Mouse (Mus musculus): Measurements from ENCODE around the gene Fap. TPM values are rescaled to one million over a fixed set of nuclear protein-coding genes. Genes with fewer than 3 reads are reported as not detected.

Gene Fap
- polyA plus RNA-seq, 1 experiment from 2014 or later: 1.9 TPM

GRCm38 (mm10) chr2:62526399-62526798 is 47.5 kb downstream of the Fap start:
- 82% methylated on average over 9 of the region's 9 CpGs for WGBS
- Histone ChIP-seq H3K27ac (replicated peaks) (no peak overlapping the region), H3K9ac (no peak overlapping the region), H3K4me2 (no peak overlapping the region), H3K4me1 (no peaks in the 10 kb centered on the region), H3K9me3 (no peaks in the 10 kb centered on the region), H3K27me3 (replicated peaks) (no peaks in the 10 kb centered on the region), H3K36me3 (no peaks in the 10 kb centered on the region), H3K4me3 (no peak overlapping the region)
- no peak for ATAC-seq (ENCODE audit: extremely low read depth, insufficient number of reproducible peaks, low FRiP score, low TSS enrichment)

DNA sequence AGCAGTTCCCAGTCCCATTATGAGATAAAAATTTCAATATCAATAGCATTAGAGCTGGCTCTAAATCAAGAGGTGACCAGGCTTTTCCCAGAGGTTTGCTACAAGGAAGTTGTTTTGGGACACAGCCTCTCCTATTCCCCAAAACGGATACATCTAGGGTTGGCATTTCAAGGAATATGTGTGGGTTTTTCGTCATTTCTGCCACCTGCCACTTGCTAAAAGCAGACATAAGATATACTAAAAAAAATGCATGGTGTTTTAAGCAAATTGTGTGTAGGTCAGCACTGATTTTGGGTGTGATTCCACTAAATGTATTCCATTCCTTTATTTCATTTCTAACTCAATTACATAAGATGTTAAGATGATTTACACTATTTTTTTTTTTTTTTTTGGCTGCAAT is 56.1 kb downstream of the Fap start:
- no peaks in the 10 kb centered on the region for H3K4me1 ChIP-seq
- H3K27ac ChIP-seq (replicated peaks): no peak overlapping the region
- H3K9me3 ChIP-seq: no peaks in the 10 kb centered on the region
- no peaks in the 10 kb centered on the region for H3K36me3 ChIP-seq
- no peak overlapping the region for H3K4me3 ChIP-seq
- no peak overlapping the region for H3K9ac ChIP-seq
- H3K4me2 ChIP-seq: no peak overlapping the region
- no peak for ATAC-seq (ENCODE audit: extremely low read depth, insufficient number of reproducible peaks, low FRiP score, low TSS enrichment)
- 73% methylated on average over 2 of the region's 2 CpGs for WGBS
- no peaks in the 10 kb centered on the region for H3K27me3 ChIP-seq (replicated peaks)

- no peaks in the 10 kb centered on the region for H3K27me3 ChIP-seq (replicated peaks)
- H3K36me3 ChIP-seq: no peaks in the 10 kb centered on the region
- H3K4me2 ChIP-seq: no peak overlapping the region
- no peaks in the 10 kb centered on the region for H3K4me1 ChIP-seq
- H3K9ac ChIP-seq: no peak overlapping the region
- no peak for ATAC-seq (ENCODE audit: extremely low read depth, insufficient number of reproducible peaks, low FRiP score, low TSS enrichment)
- WGBS: 73% methylated on average over 6 of the region's 6 CpGs
- no peaks in the 10 kb centered on the region for H3K9me3 ChIP-seq
- H3K27ac ChIP-seq (replicated peaks): no peak overlapping the region
- H3K4me3 ChIP-seq: no peak overlapping the region
Measured at GRCm38 (mm10) chr2:62514477-62514876, 59.4 kb downstream of the Fap start.

- Histone ChIP-seq H3K9ac (no peak overlapping the region), H3K27me3 (replicated peaks) (no peaks in the 10 kb centered on the region), H3K4me2 (no peak overlapping the region), H3K4me1 (no peaks in the 10 kb centered on the region), H3K4me3 (no peak overlapping the region), H3K27ac (replicated peaks) (no peak overlapping the region), H3K36me3 (no peaks in the 10 kb centered on the region), H3K9me3 (no peaks in the 10 kb centered on the region)
- 82% methylated on average over 15 of the region's 15 CpGs for WGBS
- no peak for ATAC-seq (ENCODE audit: extremely low read depth, insufficient number of reproducible peaks, low FRiP score, low TSS enrichment)
Measured at GRCm38 (mm10) chr2:62513477-62513876, 60.4 kb downstream of the Fap start.

- H3K9ac ChIP-seq: no peak overlapping the region
- no peak for ATAC-seq (ENCODE audit: extremely low read depth, insufficient number of reproducible peaks, low FRiP score, low TSS enrichment)
- H3K9me3 ChIP-seq: no peaks in the 10 kb centered on the region
- H3K36me3 ChIP-seq: no peaks in the 10 kb centered on the region
- H3K4me2 ChIP-seq: no peak overlapping the region
- WGBS: 74% methylated on average over 5 of the region's 5 CpGs
- H3K4me1 ChIP-seq: no peaks in the 10 kb centered on the region
- no peak overlapping the region for H3K4me3 ChIP-seq
- no peak overlapping the region for H3K27ac ChIP-seq (replicated peaks)
- no peaks in the 10 kb centered on the region for H3K27me3 ChIP-seq (replicated peaks)
Measured at GRCm38 (mm10) chr2:62507130-62507529, 66.7 kb downstream of the Fap start.

DNA sequence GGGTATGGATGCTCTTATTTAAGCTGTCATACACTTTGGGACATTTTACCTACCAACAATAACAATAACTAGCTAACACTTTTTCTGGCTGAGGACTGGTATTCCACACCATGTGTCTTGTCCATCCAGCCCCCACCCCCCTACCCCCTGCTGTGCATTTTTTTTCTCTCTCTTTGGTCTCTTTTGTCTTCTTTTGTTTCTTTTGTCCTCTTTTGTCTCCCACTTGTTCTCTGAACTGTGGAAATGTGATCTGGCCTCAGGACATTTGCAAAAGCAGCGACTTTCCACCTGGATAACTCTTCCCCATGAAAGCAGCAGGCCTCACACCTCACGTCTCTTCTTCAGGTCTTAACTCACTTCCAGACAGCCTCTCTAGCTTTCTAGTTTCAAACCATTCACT is 67.4 kb downstream of the Fap start:
- WGBS: 70% methylated on average over 2 of the region's 2 CpGs
- no peak for ATAC-seq (ENCODE audit: extremely low read depth, insufficient number of reproducible peaks, low FRiP score, low TSS enrichment)
- H3K9me3 ChIP-seq: no peaks in the 10 kb centered on the region

GRCm38 (mm10) chr2:62504269-62504796 is 69.5 kb downstream of the Fap start:
- Histone ChIP-seq H3K27me3 (replicated peaks) (no peaks in the 10 kb centered on the region), H3K4me2 (no peak overlapping the region), H3K36me3 (no peaks in the 10 kb centered on the region), H3K9me3 (no peaks in the 10 kb centered on the region), H3K27ac (replicated peaks) (no peak overlapping the region), H3K9ac (no peak overlapping the region), H3K4me3 (no peak overlapping the region), H3K4me1 (no peaks in the 10 kb centered on the region)
- ATAC-seq (ENCODE audit: extremely low read depth, insufficient number of reproducible peaks, low FRiP score, low TSS enrichment): no peak
- 80% methylated on average over 4 of the region's 4 CpGs for WGBS

More for the DNA sequence above, 67.4 kb downstream of the Fap start:
- H3K36me3 ChIP-seq: no peaks in the 10 kb centered on the region
- H3K4me2 ChIP-seq: no peak overlapping the region
- no peaks in the 10 kb centered on the region for H3K4me1 ChIP-seq
- H3K4me3 ChIP-seq: no peak overlapping the region
- no peaks in the 10 kb centered on the region for H3K27me3 ChIP-seq (replicated peaks)
- H3K9ac ChIP-seq: no peak overlapping the region
- H3K27ac ChIP-seq (replicated peaks): no peak overlapping the region

- Histone ChIP-seq H3K36me3 (no peaks in the 10 kb centered on the region), H3K4me2 (no peak overlapping the region), H3K4me1 (no peaks in the 10 kb centered on the region), H3K27me3 (replicated peaks) (no peaks in the 10 kb centered on the region), H3K27ac (replicated peaks) (no peak overlapping the region), H3K4me3 (no peak overlapping the region), H3K9ac (no peak overlapping the region), H3K9me3 (no peaks in the 10 kb centered on the region)
- ATAC-seq (ENCODE audit: extremely low read depth, insufficient number of reproducible peaks, low FRiP score, low TSS enrichment): no peak
- 70% methylated on average over 5 of the region's 5 CpGs for WGBS
Measured at GRCm38 (mm10) chr2:62503326-62503725, 70.5 kb downstream of the Fap start.

- no peak overlapping the region for H3K4me3 ChIP-seq
- WGBS: 75% methylated on average over 4 of the region's 4 CpGs
Measured at GRCm38 (mm10) chr2:62502516-62502915, 71.4 kb downstream of the Fap start.

DNA sequence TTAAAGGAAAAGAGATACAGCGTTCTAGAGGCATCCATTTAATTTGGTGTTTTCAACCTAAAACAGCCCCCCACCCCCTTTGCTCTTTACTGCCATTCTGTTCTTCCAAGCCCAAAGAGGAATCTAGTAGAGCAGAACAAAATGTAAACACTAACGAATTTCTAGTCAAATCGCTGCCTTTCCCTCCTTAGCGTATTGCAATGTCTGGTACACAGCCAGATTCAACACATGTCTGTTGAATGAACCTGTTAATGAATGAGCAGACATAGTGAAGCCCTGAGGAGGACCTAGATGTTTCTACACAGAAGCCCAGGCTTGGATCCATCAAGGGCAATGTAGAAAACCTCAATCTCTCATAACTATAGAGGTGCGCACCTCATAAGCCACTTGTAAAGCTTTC is 75.1 kb downstream of the Fap start:
- 87% methylated on average over 5 of the region's 5 CpGs for WGBS
- no peak overlapping the region for H3K4me2 ChIP-seq
- H3K27ac ChIP-seq (replicated peaks): no peak overlapping the region
- ATAC-seq (ENCODE audit: extremely low read depth, insufficient number of reproducible peaks, low FRiP score, low TSS enrichment): no peak
- no peak overlapping the region for H3K4me3 ChIP-seq
- no peaks in the 10 kb centered on the region for H3K36me3 ChIP-seq
- no peak overlapping the region for H3K9ac ChIP-seq
- no peaks in the 10 kb centered on the region for H3K9me3 ChIP-seq
- H3K4me1 ChIP-seq: no peaks in the 10 kb centered on the region
- no peaks in the 10 kb centered on the region for H3K27me3 ChIP-seq (replicated peaks)

More at GRCm38 (mm10) chr2:62502516-62502915, 71.4 kb downstream of the Fap start:
- Histone ChIP-seq H3K9ac (no peak overlapping the region), H3K9me3 (no peaks in the 10 kb centered on the region), H3K4me1 (no peaks in the 10 kb centered on the region), H3K27ac (replicated peaks) (no peak overlapping the region), H3K27me3 (replicated peaks) (no peaks in the 10 kb centered on the region), H3K4me2 (no peak overlapping the region), H3K36me3 (no peaks in the 10 kb centered on the region)
- ATAC-seq (ENCODE audit: extremely low read depth, insufficient number of reproducible peaks, low FRiP score, low TSS enrichment): no peak

- Histone ChIP-seq H3K27ac (replicated peaks) (no peak overlapping the region), H3K4me3 (no peak overlapping the region), H3K9me3 (no peaks in the 10 kb centered on the region), H3K9ac (no peak overlapping the region), H3K4me1 (no peaks in the 10 kb centered on the region), H3K27me3 (replicated peaks) (no peaks in the 10 kb centered on the region), H3K4me2 (no peak overlapping the region), H3K36me3 (no peaks in the 10 kb centered on the region)
- WGBS: 82% methylated on average over 4 of the region's 4 CpGs
- ATAC-seq (ENCODE audit: extremely low read depth, insufficient number of reproducible peaks, low FRiP score, low TSS enrichment): no peak
Measured at GRCm38 (mm10) chr2:62498086-62498485, 75.8 kb downstream of the Fap start.

DNA sequence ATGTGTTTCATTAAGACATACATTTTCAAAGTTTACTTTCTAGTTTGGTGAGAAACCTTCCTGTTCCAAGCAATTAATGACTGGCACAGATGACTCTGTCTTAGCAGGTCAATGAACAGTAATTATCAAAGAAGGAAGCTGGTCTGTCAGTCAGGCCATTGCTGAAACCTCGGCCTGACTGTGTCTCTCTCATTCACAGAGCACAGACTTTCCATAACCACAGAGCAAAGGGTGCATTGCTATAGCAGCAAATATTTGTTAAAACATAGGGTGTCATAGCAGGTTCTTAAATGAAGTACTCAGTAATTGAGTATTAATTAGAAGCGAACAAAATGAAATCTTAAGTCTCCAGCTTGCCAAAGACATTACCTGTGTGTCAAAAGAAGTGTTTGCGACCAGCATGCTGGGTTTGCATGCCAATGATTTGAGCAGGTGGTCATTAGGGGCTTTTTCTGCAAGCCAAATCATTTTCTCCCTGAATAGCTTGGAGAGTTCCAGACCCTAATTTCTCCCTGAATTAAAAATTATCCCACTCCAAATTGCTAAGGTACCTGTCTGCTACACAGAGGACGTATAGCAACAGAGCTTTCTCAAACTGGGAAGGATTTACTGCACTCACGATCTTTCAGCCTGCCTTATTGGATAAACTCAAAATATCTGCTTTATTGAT is 76.4 kb downstream of the Fap start:
- H3K4me1 ChIP-seq: no peaks in the 10 kb centered on the region
- H3K4me2 ChIP-seq: no peak overlapping the region
- 73% methylated on average over 5 of the region's 5 CpGs for WGBS
- no peak overlapping the region for H3K9ac ChIP-seq
- H3K4me3 ChIP-seq: no peak overlapping the region
- no peaks in the 10 kb centered on the region for H3K36me3 ChIP-seq
- no peaks in the 10 kb centered on the region for H3K9me3 ChIP-seq
- no peak for ATAC-seq (ENCODE audit: extremely low read depth, insufficient number of reproducible peaks, low FRiP score, low TSS enrichment)
- no peak overlapping the region for H3K27ac ChIP-seq (replicated peaks)
- no peaks in the 10 kb centered on the region for H3K27me3 ChIP-seq (replicated peaks)

All from heart, embryonic 13.5 days (tissue).